Mouse (Mus musculus) hindbrain, embryonic 16.5 days (tissue): Measurements from ENCODE around the gene Nog. TPM values are rescaled to one million over a fixed set of nuclear protein-coding genes. Genes with fewer than 3 reads are reported as not detected.
A peak's percentile ranks its signal among the peaks of the same experiment; 100 is the strongest.

Experiments used
- ATAC-seq: fragments of 200-750 bp; cut with Nextera tagmentation; 2 replicates; pipeline ENCODE4 v1.8.0; 2017; ENCODE audit warnings: moderate TSS enrichment, moderate library complexity
- H3K27ac ChIP-seq: fragments of 300-500 bp; sonication (generic); 2 replicates; pipeline ENCODE4 v1.5.1; 2014; ENCODE audit warnings: low read depth, mild to moderate bottlenecking, control low read depth, low read length, moderate library complexity
- H3K27me3 ChIP-seq: fragments of 300-500 bp; sonication (generic); replicated peaks from 2 replicates; pipeline ENCODE4 v1.6.1; 2014; ENCODE audit warnings: low read length; ENCODE audit not compliant: control insufficient read depth, insufficient read depth
- H3K36me3 ChIP-seq: fragments of 300-500 bp; sonication (generic); 2 replicates; pipeline ENCODE4 v1.6.1; 2014; ENCODE audit warnings: mild to moderate bottlenecking, low read length, moderate library complexity, mixed read lengths; ENCODE audit not compliant: control insufficient read depth, insufficient read depth
- H3K4me1 ChIP-seq: fragments of 300-500 bp; sonication (generic); 2 replicates; pipeline ENCODE4 v1.6.1; 2014; ENCODE audit warnings: low read depth, low read length; ENCODE audit not compliant: control insufficient read depth, insufficient read depth
- H3K4me2 ChIP-seq: fragments of 300-500 bp; sonication (generic); 2 replicates; pipeline ENCODE4 v1.6.1; 2014; ENCODE audit warnings: mild to moderate bottlenecking, low read length, control low read depth, moderate library complexity
- H3K4me3 ChIP-seq: fragments of 300-500 bp; sonication (generic); 2 replicates; pipeline ENCODE4 v1.5.1; 2014; ENCODE audit warnings: mild to moderate bottlenecking, low read length, control low read depth, moderate library complexity
- H3K9ac ChIP-seq: fragments of 300-500 bp; sonication (generic); 2 replicates; pipeline ENCODE4 v1.6.1; 2014; ENCODE audit warnings: low read depth, mild to moderate bottlenecking, control low read depth, low read length, moderate library complexity
- H3K9me3 ChIP-seq: fragments of 300-500 bp; sonication (generic); 2 replicates; pipeline ENCODE4 v1.6.1; 2014; ENCODE audit warnings: mild to moderate bottlenecking, low read length, moderate library complexity; ENCODE audit not compliant: control insufficient read depth
- WGBS: fragments of 180-500 bp; shearing (Covaris S2); extraction: QIAGEN DNeasy Blood & Tissue Kit; methylation state at CpG from one replicate; pipeline ENCODE4 v1.1.7; 2014; 5-methylcytosine and 5-hydroxymethylcytosine counted together
- polyA plus RNA-seq: library from polyadenylated mRNA; unstranded; fragments of >200 nt; fragmentation: Nextera tagmentation; extraction: Ambion mirVana; gene quantifications from 2 replicates; pipeline ENCODE4 v1.2.1, GENCODE M21; 2015

Gene Nog
- 2.8 and 3.6 TPM in 2 replicates for polyA plus RNA-seq

DNA sequence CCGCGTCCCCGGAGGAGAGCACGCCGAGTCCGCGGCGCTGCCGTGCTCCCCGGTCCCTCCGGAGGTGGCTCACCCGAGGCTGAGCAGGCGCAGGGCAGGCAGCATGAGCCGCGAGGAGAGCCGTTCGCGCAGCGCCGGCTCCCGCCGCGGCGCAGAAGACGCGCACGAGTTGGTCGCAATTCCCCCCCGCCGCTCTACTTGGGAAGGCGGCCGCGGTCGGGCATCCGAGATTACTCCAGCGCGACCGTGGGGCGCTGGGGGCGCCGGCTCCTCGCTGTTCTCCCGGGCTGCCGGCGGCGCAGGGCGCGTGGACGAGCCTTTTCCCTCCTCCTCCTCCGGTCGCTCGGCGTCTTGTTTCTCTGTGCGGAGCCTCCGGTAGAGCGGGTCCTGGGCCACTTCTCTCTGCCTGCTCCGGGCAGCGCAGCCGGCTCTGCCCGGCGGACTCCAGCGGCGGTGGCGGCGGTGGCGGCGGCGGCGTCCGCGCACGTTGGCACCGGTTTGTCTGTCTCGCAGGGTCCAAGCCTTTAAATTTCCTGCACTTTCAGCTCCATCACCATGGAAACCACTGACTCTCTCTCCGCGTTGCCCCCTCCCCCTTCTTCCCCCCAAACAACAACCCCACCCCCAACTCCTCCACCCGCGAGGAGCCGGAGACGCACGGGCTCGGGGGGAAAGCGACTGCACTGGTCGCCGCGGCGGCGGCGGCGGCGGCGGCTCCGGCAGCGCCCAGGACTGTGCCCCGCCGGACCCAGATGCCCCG, at the start of gene Nog:
Gene Nog, minus strand, starts transcription at position 277 of the 760 bp plus-strand sequence.
- peaks cover 23% of the 10 kb centered on the region for H3K4me1 ChIP-seq
- H3K9me3 ChIP-seq, result no peaks in the 10 kb centered on the region
- no peaks in the 10 kb centered on the region for H3K27me3 ChIP-seq
- H3K9ac ChIP-seq, result peak within 1 kb of the TSS; percentile 74
- ATAC-seq, result peak; percentile 77
- peak within 1 kb of the TSS; percentile 90 for H3K4me2 ChIP-seq
- no peaks in the 10 kb centered on the region for H3K36me3 ChIP-seq
- peak within 1 kb of the TSS; percentile 79 for H3K4me3 ChIP-seq
- WGBS, result under 1% methylated on average over 79 of the region's 97 CpGs
- H3K27ac ChIP-seq, result peak within 1 kb of the TSS; percentile 89

- H3K4me3 ChIP-seq, result no peak overlapping the region
- H3K4me1 ChIP-seq, result no peaks in the 10 kb centered on the region
- H3K9ac ChIP-seq, result no peak overlapping the region
- H3K36me3 ChIP-seq, result no peaks in the 10 kb centered on the region
- H3K27ac ChIP-seq, result no peak overlapping the region
- no peaks in the 10 kb centered on the region for H3K27me3 ChIP-seq
- H3K9me3 ChIP-seq, result no peaks in the 10 kb centered on the region; the same call in 1 of the 2 replicates
- WGBS, result 40% methylated on average over 12 of the region's 12 CpGs
- no peak for ATAC-seq
- no peak overlapping the region for H3K4me2 ChIP-seq
Observed at GRCm38 (mm10) chr11:89340238-89340637, 38.1 kb upstream of the Nog start.

DNA sequence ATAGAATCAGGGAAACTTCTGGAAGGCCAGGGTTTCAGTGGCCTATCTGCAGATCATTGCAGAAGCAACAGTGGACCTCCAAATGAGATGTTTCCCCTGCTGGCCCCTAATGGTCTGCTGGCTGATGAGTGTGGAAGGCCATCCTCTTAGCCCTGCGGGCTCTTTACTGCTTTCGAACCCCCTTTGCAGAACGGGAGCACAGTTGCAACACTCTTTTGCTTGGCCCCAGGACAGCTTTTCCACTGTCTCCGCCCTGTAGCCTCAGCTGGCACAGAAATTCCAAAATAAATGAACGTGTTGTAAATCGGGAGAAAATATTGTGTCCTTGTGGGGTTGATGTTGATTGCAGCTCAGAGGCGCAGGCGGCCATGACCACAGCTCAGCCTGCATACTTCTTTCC, 37.7 kb upstream of the Nog start:
- Histone ChIP-seq H3K9me3 (no peaks in the 10 kb centered on the region; the same call in 1 of the 2 replicates), H3K4me2 (no peak overlapping the region), H3K27me3 (no peaks in the 10 kb centered on the region), H3K4me1 (no peaks in the 10 kb centered on the region), H3K4me3 (no peak overlapping the region), H3K36me3 (no peaks in the 10 kb centered on the region), H3K9ac (no peak overlapping the region), H3K27ac (no peak overlapping the region)
- no peak for ATAC-seq
- WGBS, result 76% methylated on average over 8 of the region's 8 CpGs

GRCm38 (mm10) chr11:89337910-89338309, 35.8 kb upstream of the Nog start:
- H3K4me3 ChIP-seq, result no peak overlapping the region
- no peaks in the 10 kb centered on the region for H3K36me3 ChIP-seq
- no peak overlapping the region for H3K4me2 ChIP-seq
- H3K4me1 ChIP-seq, result no peaks in the 10 kb centered on the region
- no peak overlapping the region for H3K27ac ChIP-seq
- no peaks in the 10 kb centered on the region; the same call in 1 of the 2 replicates for H3K9me3 ChIP-seq
- H3K27me3 ChIP-seq, result no peaks in the 10 kb centered on the region
- ATAC-seq, result no peak
- no peak overlapping the region for H3K9ac ChIP-seq

- H3K4me2 ChIP-seq, result no peak overlapping the region
- H3K4me1 ChIP-seq, result no peaks in the 10 kb centered on the region; the same call in 1 of the 2 replicates
- 34% methylated on average over 11 of the region's 11 CpGs for WGBS
- H3K9ac ChIP-seq, result no peak overlapping the region
- no peak for ATAC-seq
- H3K4me3 ChIP-seq, result no peak overlapping the region
- no peaks in the 10 kb centered on the region for H3K9me3 ChIP-seq
- no peak overlapping the region for H3K27ac ChIP-seq
- H3K36me3 ChIP-seq, result no peaks in the 10 kb centered on the region
- H3K27me3 ChIP-seq, result no peaks in the 10 kb centered on the region; the same call in 1 of the 2 replicates
Observed at GRCm38 (mm10) chr11:89327089-89327881, 25.2 kb upstream of the Nog start.

DNA sequence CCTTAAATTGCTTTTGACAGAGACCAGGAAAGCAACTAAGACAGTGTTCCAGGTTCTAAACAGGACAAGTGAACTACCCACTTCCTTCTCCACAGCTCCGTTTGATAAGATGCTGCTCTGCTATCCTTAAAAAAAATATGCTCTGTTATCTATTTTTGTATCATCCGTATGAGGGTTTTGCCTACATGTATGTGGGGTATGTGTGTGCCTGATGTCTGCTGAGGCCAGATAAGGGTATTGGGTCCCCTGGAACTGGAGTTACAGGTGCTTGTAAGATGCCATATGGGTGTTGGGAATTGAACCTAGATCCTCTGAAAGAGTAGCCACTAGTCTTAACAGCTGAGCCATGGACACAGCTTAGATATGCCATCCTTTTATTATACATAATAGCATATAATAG, 19.6 kb upstream of the Nog start:
- Histone ChIP-seq H3K9ac (no peak overlapping the region), H3K36me3 (no peaks in the 10 kb centered on the region), H3K4me2 (no peak overlapping the region), H3K27ac (no peak overlapping the region), H3K4me3 (no peak overlapping the region), H3K4me1 (peaks cover 3% of the 10 kb centered on the region; the same call in 1 of the 2 replicates), H3K27me3 (no peaks in the 10 kb centered on the region; the same call in 1 of the 2 replicates), H3K9me3 (no peaks in the 10 kb centered on the region)
- WGBS, result 100% methylated on average over 2 of the region's 2 CpGs
- no peak for ATAC-seq

- Histone ChIP-seq H3K4me1 (peaks cover 3% of the 10 kb centered on the region; the same call in 1 of the 2 replicates), H3K27me3 (no peaks in the 10 kb centered on the region), H3K9me3 (no peaks in the 10 kb centered on the region), H3K36me3 (no peaks in the 10 kb centered on the region), H3K4me3 (no peak overlapping the region), H3K27ac (no peak overlapping the region), H3K9ac (no peak overlapping the region), H3K4me2 (no peak overlapping the region)
- 56% methylated on average over 6 of the region's 6 CpGs for WGBS
- ATAC-seq, result no peak
Observed at GRCm38 (mm10) chr11:89319675-89320074, 17.5 kb upstream of the Nog start.

- H3K9ac ChIP-seq, result no peak overlapping the region
- H3K36me3 ChIP-seq, result no peaks in the 10 kb centered on the region
- no peak overlapping the region for H3K27ac ChIP-seq
- H3K4me1 ChIP-seq, result peaks cover 3% of the 10 kb centered on the region; the same call in 1 of the 2 replicates
- 5% methylated on average over 8 of the region's 8 CpGs for WGBS
- peak overlapping the region; percentile 8; the same call in 1 of the 2 replicates for H3K4me2 ChIP-seq
- H3K27me3 ChIP-seq, result no peaks in the 10 kb centered on the region
- no peak overlapping the region for H3K4me3 ChIP-seq
- peak; percentile 76 for ATAC-seq
- no peaks in the 10 kb centered on the region for H3K9me3 ChIP-seq
Observed at GRCm38 (mm10) chr11:89318324-89318723, 16.2 kb upstream of the Nog start.

- no peak overlapping the region for H3K9ac ChIP-seq
- no peak overlapping the region for H3K4me2 ChIP-seq
- no peak overlapping the region for H3K27ac ChIP-seq
- H3K4me1 ChIP-seq, result peaks cover 3% of the 10 kb centered on the region; the same call in 1 of the 2 replicates
- no peak overlapping the region for H3K4me3 ChIP-seq
- WGBS, result 71% methylated on average over 3 of the region's 3 CpGs
- H3K9me3 ChIP-seq, result no peaks in the 10 kb centered on the region
- H3K27me3 ChIP-seq, result no peaks in the 10 kb centered on the region
- ATAC-seq, result no peak
- H3K36me3 ChIP-seq, result no peaks in the 10 kb centered on the region
Observed at GRCm38 (mm10) chr11:89317757-89318156, 15.6 kb upstream of the Nog start.
